Mouse (Mus musculus): ENCODE measurements around the gene 5730409E04Rik.

DNA sequence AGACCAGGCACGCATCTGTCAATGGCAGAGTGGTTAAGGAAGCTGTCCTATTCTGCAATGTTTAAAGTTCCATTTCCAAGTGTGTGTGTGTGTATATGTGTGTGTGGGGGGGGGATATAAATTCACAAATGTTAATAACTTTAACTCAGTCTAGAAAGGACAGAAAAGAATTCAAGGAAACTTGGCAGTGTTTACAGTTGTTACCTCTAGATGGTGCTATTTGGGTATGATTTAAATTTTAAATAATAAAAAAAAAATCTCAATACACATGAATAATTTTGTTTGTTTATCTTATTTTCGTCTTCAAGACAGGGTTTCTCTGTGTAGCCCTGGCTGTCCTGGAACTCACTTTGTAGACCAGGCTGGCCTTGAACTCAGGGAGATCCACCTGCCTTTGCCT, 22.3 kb downstream of the 5730409E04Rik start:
- no peak for TF ChIP-seq GATA1 (IDR thresholded peaks at IDR 0.05; ENCODE audit: borderline replicate concordance, low read length)
- TF ChIP-seq FLI1 (IDR thresholded peaks at IDR 0.05; ENCODE audit: low read length): no peak

All from megakaryocyte, embryonic 14.5 days (primary cell).